Mouse (Mus musculus) C2C12 (cell line): Measurements from ENCODE around the gene Sdk2. TPM values are rescaled to one million over a fixed set of nuclear protein-coding genes. Genes with fewer than 3 reads are reported as not detected.

ENCODE experiments used
- H3K27me3 ChIP-seq: one replicate; pipeline ENCODE4 v1.6.1; 2011; ENCODE audit not compliant: control insufficient read depth, insufficient read depth, insufficient read length
- H3K36me3 ChIP-seq: one replicate; pipeline ENCODE4 v1.6.1; 2011; ENCODE audit not compliant: control insufficient read depth, insufficient read depth
- H3K4me3 ChIP-seq: one replicate; pipeline ENCODE4 v1.5.1; 2011; ENCODE audit warnings: mild to moderate bottlenecking, control low read depth; ENCODE audit not compliant: poor library complexity, insufficient read depth, severe bottlenecking
- H3K79me2 ChIP-seq: one replicate; pipeline ENCODE4 v1.6.1; 2011; ENCODE audit not compliant: control insufficient read depth, insufficient read depth
- H3K79me3 ChIP-seq: one replicate; pipeline ENCODE4 v1.6.1; 2011; ENCODE audit warnings: low read depth, control low read depth
- H3ac ChIP-seq: one replicate; pipeline ENCODE3; 2011; ENCODE audit warnings: low read depth; ENCODE audit not compliant: control insufficient read depth, insufficient read length
- CEBPB ChIP-seq: IDR thresholded peaks from one replicate; pipeline ENCODE4 v1.6.1; 2011; ENCODE audit warnings: low read depth, mild to moderate bottlenecking, control low read depth, moderate library complexity
- CTCF ChIP-seq: IDR thresholded peaks from one replicate; pipeline ENCODE4 v1.5.1; 2011; ENCODE audit not compliant: control insufficient read depth, insufficient read depth, insufficient read length
- FOSL1 ChIP-seq: IDR thresholded peaks from one replicate; pipeline ENCODE4 v1.8.0; 2011; ENCODE audit warnings: mild to moderate bottlenecking, low read length; ENCODE audit not compliant: poor library complexity, insufficient read depth, severe bottlenecking
- MAX ChIP-seq: IDR thresholded peaks from one replicate; pipeline ENCODE4 v1.6.1; 2011; ENCODE audit warnings: mild to moderate bottlenecking, control low read depth
- MYOD1 ChIP-seq: IDR thresholded peaks from one replicate; pipeline ENCODE4 v1.6.1; 2011; ENCODE audit warnings: low read depth; ENCODE audit not compliant: control insufficient read depth, insufficient read length
- MYOG ChIP-seq: IDR thresholded peaks from one replicate; pipeline ENCODE4 v1.6.1; 2011; ENCODE audit not compliant: control insufficient read depth, insufficient read length; ENCODE audit errors: extremely low read depth
- USF1 ChIP-seq: IDR thresholded peaks from one replicate; pipeline ENCODE4 v1.6.1; 2011; ENCODE audit warnings: low read depth, mild to moderate bottlenecking, control low read depth, moderate library complexity
- polyA plus RNA-seq: library from polyadenylated mRNA; unstranded; fragments of >200 nt; fragmentation: generic; extraction: Trizol; gene quantifications from one replicate; pipeline ENCODE4 v1.2.1, GENCODE M21; 2012; ENCODE audit warnings: missing spikeins

The Sdk2 gene
- polyA plus RNA-seq, 1 experiment: 0.05 TPM

GRCm38 (mm10) chr11:114000051-114000450, 66.8 kb downstream of the Sdk2 start:
- H3K79me3 ChIP-seq: no peaks in the 10 kb centered on the region

GRCm38 (mm10) chr11:113998702-113999101, 68.1 kb downstream of the Sdk2 start:
- no peak for TF ChIP-seq MYOD1
- no peak for TF ChIP-seq USF1
- no peak for TF ChIP-seq CTCF
- TF ChIP-seq CEBPB: no peak
- no peak for TF ChIP-seq MAX
- TF ChIP-seq MYOG: no peak
- TF ChIP-seq FOSL1: no peak
- Histone ChIP-seq H3K79me2 (no peaks in the 10 kb centered on the region), H3ac (no peak overlapping the region), H3K79me3 (no peaks in the 10 kb centered on the region), H3K4me3 (no peak overlapping the region), H3K27me3 (no peaks in the 10 kb centered on the region), H3K36me3 (no peaks in the 10 kb centered on the region)

More at GRCm38 (mm10) chr11:114000051-114000450, 66.8 kb downstream of the Sdk2 start:
- H3ac ChIP-seq: no peak overlapping the region
- no peaks in the 10 kb centered on the region for H3K79me2 ChIP-seq
- TF ChIP-seq USF1 (no peak), CTCF (no peak), MYOG (no peak), MYOD1 (no peak), MAX (no peak), FOSL1 (no peak), CEBPB (no peak)
- H3K27me3 ChIP-seq: no peaks in the 10 kb centered on the region
- H3K36me3 ChIP-seq: no peaks in the 10 kb centered on the region
- no peak overlapping the region for H3K4me3 ChIP-seq

GRCm38 (mm10) chr11:113993921-113994320, 72.9 kb downstream of the Sdk2 start:
- H3K79me2 ChIP-seq: no peaks in the 10 kb centered on the region
- TF ChIP-seq CEBPB (no peak), MAX (no peak), FOSL1 (no peak)
- no peaks in the 10 kb centered on the region for H3K36me3 ChIP-seq
- no peaks in the 10 kb centered on the region for H3K79me3 ChIP-seq
- no peaks in the 10 kb centered on the region for H3K27me3 ChIP-seq
- H3ac ChIP-seq: no peak overlapping the region
- no peak overlapping the region for H3K4me3 ChIP-seq

GRCm38 (mm10) chr11:113992894-113993293, 74.0 kb downstream of the Sdk2 start:
- Histone ChIP-seq H3K27me3 (no peaks in the 10 kb centered on the region), H3K79me3 (no peaks in the 10 kb centered on the region), H3K79me2 (no peaks in the 10 kb centered on the region), H3K4me3 (no peak overlapping the region), H3ac (no peak overlapping the region), H3K36me3 (no peaks in the 10 kb centered on the region)
- no peak for TF ChIP-seq USF1
- no peak for TF ChIP-seq MYOD1
- no peak for TF ChIP-seq CTCF
- no peak for TF ChIP-seq CEBPB
- no peak for TF ChIP-seq FOSL1
- TF ChIP-seq MAX: no peak
- no peak for TF ChIP-seq MYOG

GRCm38 (mm10) chr11:113991886-113992285, 75.0 kb downstream of the Sdk2 start:
- no peaks in the 10 kb centered on the region for H3K27me3 ChIP-seq

GRCm38 (mm10) chr11:113990466-113990865, 76.4 kb downstream of the Sdk2 start:
- H3K27me3 ChIP-seq: no peaks in the 10 kb centered on the region
- TF ChIP-seq USF1 (no peak), MAX (no peak), CEBPB (no peak), MYOD1 (no peak), CTCF (no peak), FOSL1 (no peak), MYOG (no peak)
- H3K79me3 ChIP-seq: no peaks in the 10 kb centered on the region

More at GRCm38 (mm10) chr11:113991886-113992285, 75.0 kb downstream of the Sdk2 start:
- Histone ChIP-seq H3ac (no peak overlapping the region), H3K36me3 (no peaks in the 10 kb centered on the region), H3K79me3 (no peaks in the 10 kb centered on the region), H3K4me3 (no peak overlapping the region), H3K79me2 (no peaks in the 10 kb centered on the region)
- TF ChIP-seq FOSL1 (no peak), MAX (no peak), USF1 (no peak), CTCF (no peak), MYOD1 (no peak), MYOG (no peak), CEBPB (no peak)

More at GRCm38 (mm10) chr11:113990466-113990865, 76.4 kb downstream of the Sdk2 start:
- no peak overlapping the region for H3ac ChIP-seq
- H3K4me3 ChIP-seq: no peak overlapping the region
- H3K36me3 ChIP-seq: no peaks in the 10 kb centered on the region
- no peaks in the 10 kb centered on the region for H3K79me2 ChIP-seq
